Mouse (Mus musculus) liver, adult (tissue): ENCODE data around the gene Cdc42ep1.
A peak's percentile ranks its signal among the peaks of the same experiment; 100 is the strongest.

Experiments used
- GATA4 ChIP-seq: IDR thresholded peaks from 2 replicates; pipeline ENCODE4 v1.6.1; 2014; ENCODE audit warnings: mild to moderate bottlenecking, low read length; ENCODE audit not compliant: insufficient replicate concordance

Cdc42ep1 gene

GRCm38 (mm10) chr15:78839744-78840143 is 2.7 kb upstream of the Cdc42ep1 start:
- TF ChIP-seq GATA4 = no peak

- no peak for TF ChIP-seq GATA4
Measured at GRCm38 (mm10) chr15:78840241-78840640, 2.2 kb upstream of the Cdc42ep1 start.

- no peak for TF ChIP-seq GATA4
Measured at GRCm38 (mm10) chr15:78840751-78841150, 1.7 kb upstream of the Cdc42ep1 start.

DNA sequence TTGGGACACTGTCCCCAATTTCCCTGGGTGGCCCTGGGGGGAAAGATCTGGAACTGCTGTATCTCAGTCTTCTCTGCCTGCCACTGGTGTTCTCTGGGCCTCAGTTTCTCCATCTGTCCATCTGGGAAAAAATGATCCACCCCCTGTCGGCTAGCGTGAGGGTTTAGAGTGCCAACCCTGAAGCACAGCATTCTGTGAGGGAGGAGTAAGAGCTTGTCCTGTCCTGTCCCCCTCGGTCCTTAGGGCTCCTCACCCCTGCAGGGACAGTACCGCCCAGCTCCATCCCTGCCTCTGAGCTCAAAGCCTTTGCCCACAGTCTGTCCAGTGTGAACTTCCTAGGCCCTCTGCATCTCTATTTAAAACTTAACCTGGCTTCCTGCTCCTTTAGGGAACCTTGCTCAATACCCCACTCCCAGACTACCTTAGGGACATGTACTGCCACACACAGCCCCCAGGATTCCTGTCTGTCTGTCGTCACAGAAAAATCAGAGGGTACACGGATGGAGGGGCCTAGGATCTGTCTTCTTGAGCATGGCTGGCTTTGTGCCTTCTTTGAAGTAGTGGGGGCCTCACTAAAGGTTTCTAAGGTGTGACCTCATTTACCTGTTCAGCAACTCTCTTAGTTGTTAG is 1.1 kb upstream of the Cdc42ep1 start:
- no peak for TF ChIP-seq GATA4

- TF ChIP-seq GATA4 = no peak
Measured at GRCm38 (mm10) chr15:78843581-78844469, 1.4 kb downstream of the Cdc42ep1 start.

DNA sequence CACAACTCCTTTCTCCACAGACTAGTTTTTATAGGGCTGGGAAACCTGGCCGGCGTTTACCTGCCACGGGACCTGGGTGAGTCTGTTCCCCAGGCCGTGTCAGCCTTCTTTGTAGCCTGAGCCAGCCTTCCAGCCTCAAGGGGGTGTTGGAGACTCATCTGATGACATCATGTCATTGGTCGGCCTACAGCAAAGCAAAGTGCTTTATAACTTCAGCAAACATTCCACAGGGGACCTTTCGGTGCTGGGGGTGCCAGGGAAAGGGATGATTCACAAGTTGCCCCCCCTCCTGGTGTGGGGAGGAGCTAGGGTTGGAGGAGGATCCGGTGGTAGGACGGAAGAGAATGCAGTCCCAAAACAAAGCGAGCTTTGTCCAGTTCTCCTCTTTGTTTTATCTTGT is 2.4 kb downstream of the Cdc42ep1 start:
- TF ChIP-seq GATA4 = no peak

GRCm38 (mm10) chr15:78845321-78845720 is 2.9 kb downstream of the Cdc42ep1 start:
- TF ChIP-seq GATA4 = peak; percentile 94

DNA sequence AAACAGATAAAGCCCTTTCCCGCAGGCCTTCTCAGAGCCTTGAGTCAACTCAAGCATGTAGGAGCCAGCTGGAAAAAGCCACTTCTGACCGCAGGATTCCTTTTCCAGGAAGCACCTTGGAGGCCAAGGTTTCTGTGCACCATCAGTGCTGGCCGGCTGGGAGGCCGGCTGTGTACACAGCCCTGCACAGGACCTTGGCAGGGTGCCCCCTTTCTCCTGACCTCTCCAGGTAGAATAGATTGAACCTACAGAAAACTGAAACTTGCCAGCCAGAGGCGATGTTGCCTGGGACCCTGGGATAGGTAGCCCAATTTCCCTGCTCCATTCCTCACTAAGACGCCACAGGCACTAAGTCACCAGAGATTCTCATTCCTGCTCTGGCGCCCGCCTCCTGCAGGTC is 3.4 kb downstream of the Cdc42ep1 start:
- TF ChIP-seq GATA4 = no peak

- TF ChIP-seq GATA4 = no peak
Measured at GRCm38 (mm10) chr15:78846352-78846751, 3.9 kb downstream of the Cdc42ep1 start.

DNA sequence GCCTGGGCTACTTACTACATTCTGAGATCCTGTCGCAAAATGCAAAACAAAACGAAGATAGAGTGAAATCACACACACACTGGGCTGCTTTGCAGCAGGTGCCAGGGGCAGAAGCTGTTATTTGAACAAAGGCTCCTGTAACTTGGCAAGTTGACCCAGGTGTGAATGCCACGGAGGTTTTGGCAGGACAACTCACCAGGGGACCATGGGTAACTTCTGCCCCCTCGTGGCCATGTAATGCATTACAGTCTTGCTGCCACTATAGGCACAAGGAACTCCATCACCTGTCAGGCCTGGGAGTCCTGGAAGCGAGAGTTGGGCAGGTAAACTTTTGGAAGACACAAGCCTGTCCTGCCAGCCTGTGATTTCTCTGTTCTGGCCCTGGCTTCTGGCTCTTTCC is 6.0 kb downstream of the Cdc42ep1 start:
- TF ChIP-seq GATA4 = no peak

- no peak for TF ChIP-seq GATA4
Measured at GRCm38 (mm10) chr15:78849485-78849884, 7.1 kb downstream of the Cdc42ep1 start.

GRCm38 (mm10) chr15:78850059-78850824 is 7.8 kb downstream of the Cdc42ep1 start:
- no peak for TF ChIP-seq GATA4

DNA sequence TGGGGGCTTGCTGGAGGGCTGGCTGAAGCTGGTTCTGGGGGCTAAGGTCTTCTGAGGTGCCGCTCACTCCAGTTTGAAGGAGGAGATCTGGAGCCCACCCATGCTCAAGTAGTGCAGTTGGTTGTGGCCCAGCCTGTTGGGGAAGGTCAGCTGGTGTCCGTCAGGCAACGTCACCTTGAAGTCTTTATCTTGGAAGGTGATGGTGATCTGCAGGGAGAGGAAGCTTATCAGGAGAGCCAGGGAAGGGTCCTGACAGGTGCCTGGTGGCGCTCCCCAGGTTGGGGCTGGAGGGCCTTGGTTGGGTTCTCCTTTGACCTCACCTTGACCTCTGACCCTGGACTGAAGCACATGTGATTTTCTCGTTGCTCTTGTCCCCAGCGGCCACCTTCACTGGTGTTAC is 8.5 kb downstream of the Cdc42ep1 start:
- TF ChIP-seq GATA4 = no peak

DNA sequence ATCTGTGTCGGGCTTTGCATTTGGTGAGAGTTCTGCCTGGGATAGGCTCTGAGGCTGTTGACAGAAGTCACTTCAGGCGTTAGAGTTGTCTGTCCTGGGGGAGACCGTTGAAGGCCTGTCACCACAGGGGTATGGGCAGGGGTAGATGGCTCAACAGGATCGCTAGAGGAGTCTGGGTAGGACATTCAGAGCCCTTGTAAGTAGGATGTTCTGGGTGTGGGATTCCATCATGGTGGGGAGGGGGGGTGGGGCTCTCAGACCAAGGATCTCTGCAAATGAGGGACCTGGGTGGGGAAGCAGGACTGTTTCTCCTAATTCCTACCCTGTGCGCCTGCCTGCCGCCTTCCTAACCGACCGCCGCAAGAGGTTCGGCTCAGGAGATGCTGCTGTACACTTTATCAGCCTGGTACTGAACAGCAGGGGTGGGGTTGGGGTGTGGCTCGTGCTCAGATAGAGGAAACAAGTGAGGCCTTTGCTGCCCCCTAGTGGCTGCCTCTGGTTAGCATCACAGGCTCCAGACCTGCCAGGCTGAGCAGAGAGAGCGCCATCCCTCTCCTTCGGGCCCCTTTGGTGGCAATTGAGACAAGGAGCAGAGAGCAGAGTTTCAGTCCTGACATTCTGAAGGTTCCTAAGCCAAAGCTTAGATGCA is 9.2 kb downstream of the Cdc42ep1 start:
- TF ChIP-seq GATA4 = peak; percentile 52; the same call in 1 of the 2 replicates

DNA sequence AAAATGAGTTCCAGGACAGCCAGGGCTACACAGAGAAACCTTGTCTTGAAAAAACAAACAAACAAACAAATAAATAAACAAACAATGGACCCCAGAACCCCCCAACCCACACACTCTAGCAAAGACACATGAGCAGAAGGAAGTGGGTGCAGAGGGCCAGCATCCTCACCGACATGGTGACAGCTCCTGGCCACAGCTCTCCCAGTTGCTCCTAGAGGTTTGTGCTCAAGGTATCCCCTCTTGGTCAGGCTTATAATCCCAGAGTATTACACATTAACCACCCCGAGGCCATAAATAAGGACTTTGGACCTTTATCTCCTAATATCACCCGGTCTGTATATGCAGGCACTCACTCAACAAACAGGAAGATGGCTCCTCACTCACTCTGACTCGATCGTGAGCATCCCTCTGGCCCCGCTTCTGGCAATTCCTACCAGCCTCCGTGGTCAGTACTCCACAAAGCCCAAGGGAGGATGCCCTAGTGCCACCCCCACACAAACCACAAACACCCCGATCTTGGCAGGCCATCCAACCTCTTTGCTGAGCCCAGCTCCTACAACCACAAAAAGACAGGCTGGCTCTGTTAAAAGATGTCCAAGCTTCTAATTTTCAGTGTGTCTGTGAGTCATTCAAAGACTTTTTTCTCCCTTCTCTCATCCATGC is 13.0 kb downstream of the Cdc42ep1 start, which contains the start of gene Lgals2:
Gene Lgals2, minus strand, starts transcription at position 227 of the 663 bp plus-strand sequence.
- TF ChIP-seq GATA4 = no peak
